Mouse (Mus musculus): ENCODE data around the gene Fubp1. TPM values are rescaled to one million over a fixed set of nuclear protein-coding genes. Genes with fewer than 3 reads are reported as not detected.

Fubp1 gene
- total and polyA plus RNA-seq, 3 experiments: 196 to 202 TPM; not detected in 1

DNA sequence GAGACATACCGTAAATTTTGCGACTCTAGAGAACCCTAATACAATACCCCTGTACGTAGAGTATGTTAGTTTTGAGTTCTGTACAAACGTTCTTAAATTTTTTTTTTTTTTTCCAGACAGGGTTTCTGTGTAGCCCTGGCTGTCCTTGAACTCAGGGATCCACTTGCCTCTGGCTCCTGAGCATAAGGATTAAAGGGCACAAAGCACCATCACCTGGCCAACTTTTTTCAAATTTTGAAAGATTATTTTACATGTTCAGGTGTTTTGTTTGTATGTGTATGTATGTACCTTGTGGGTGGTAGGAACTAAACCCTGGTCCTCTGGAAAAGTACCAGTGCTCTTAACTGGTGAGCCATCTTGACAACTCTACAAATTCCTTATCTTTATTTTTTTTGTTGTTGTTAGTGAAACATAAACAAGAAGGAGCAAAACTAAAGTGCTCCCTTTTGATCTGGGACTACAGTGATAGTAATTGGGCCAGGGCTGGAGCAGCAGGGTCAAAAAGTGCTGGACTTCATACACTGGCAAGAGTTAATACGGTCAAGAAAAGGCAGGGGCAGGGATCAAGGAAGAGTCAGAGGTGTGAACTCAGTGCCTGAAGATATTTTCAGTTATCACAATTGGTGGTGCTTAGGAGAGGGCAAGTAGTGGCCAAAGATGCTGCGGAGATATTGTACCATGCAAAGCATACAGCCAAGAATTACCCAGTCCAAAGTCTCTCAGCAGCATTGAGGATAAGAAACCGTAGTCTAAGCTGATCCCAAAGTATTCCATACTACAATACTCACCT is 1.9 kb upstream of the Fubp1 start:
- H3K79me2 ChIP-seq (ENCODE audit: control insufficient read depth, insufficient read depth, low read length, poor library complexity): peaks cover 48% of the 10 kb centered on the region
- H3K9me3 ChIP-seq (replicated peaks; ENCODE audit: insufficient read depth, low read length): no peaks in the 10 kb centered on the region
- H3K36me3 ChIP-seq (ENCODE audit: control insufficient read depth in 1 of 2, insufficient read depth in 2 of 2, low read length in 2 of 2): peaks cover 8 to 47% of the 10 kb centered on the region in 2 experiments
- H3K27me3 ChIP-seq (ENCODE audit: control insufficient read depth in 1 of 2, insufficient read depth in 2 of 2, low read length in 2 of 2): no peaks in the 10 kb centered on the region
- H3K4me3 ChIP-seq (ENCODE audit: control insufficient read depth in 1 of 2, insufficient read depth in 1 of 2, low read depth in 2 of 2, low read length in 2 of 2): peak overlapping the region in 1 of 2 experiments; percentile 65; a peak in 2 of 4 replicates
- TF ChIP-seq JUND (IDR thresholded peaks at IDR 0.05; ENCODE audit: low read depth, low read length) (no peak), MAZ (IDR thresholded peaks at IDR 0.05; ENCODE audit: low read depth, low read length) (no peak), UBTF (IDR thresholded peaks at IDR 0.05; ENCODE audit: borderline replicate concordance, insufficient read depth, low read depth, low read length) (no peak)
- peaks cover 22% of the 10 kb centered on the region in 2 experiments for H3K4me1 ChIP-seq (ENCODE audit: control insufficient read depth in 1 of 2, insufficient read depth in 2 of 2, low read length in 2 of 2)
- no peak overlapping the region for H3K27ac ChIP-seq (ENCODE audit: control insufficient read depth, low read depth, low read length)
- no peak overlapping the region; the same call in 1 of the 2 replicates for H3K9ac ChIP-seq (ENCODE audit: control insufficient read depth, low read depth, low read length, poor library complexity, severe bottlenecking)
- no peak for DNase-seq (ENCODE audit: low read depth, low spot score)

DNA sequence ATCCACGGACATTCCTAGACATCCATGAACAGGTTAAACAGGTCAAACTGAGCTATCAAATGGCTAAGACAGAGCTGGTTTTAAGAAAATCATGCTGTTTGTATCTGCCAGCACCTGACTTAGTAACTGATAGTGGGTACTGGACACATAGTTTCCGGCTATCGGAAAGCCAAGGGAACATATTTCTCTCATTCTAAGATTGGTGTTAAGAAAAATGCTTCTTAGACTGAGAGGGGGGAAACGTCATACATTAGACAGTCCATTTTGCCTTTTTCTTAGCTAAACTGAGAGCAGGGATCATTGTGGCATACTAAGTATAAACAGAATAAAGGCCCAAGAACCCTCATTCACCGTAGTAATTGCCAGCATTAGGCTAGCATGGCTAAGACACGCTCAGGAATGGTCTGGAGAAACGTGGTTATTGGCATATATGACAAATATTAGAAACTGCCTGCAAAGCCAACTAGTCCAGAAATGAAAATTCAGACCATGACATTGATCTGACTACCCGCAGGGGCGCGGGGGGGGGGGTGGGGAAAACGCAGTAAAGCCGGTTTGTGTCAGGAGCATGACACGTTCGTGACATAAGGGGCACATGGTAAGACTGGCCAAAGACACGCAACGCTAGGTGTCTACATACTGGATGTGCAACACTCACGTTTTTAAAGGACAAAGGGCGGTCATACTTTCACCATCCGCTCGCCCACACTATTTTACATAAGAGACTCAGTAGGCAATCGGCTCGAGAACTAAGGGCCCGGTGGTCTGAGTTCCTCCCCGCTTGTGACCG is 850 bp upstream of the Fubp1 start:
- TF ChIP-seq BHLHE40 (IDR thresholded peaks at IDR 0.05; ENCODE audit: borderline replicate concordance, low read depth, low read length) (peak; percentile 71; the same call in 1 of the 2 replicates), RCOR1 (IDR thresholded peaks at IDR 0.05; ENCODE audit: low read depth, low read length) (0 out of 2 replicates have a peak, but pooled peaks have one; percentile 13), EP300 (IDR thresholded peaks at IDR 0.05; ENCODE audit: low read depth in 1 of 2, low read length in 2 of 2) (peak in 1 of 2 experiments; percentile 19; a peak in 2 of 4 replicates), TAL1 (IDR thresholded peaks at IDR 0.05; ENCODE audit: low read length) (no peak), ETS1 (IDR thresholded peaks at IDR 0.05; ENCODE audit: low read depth, low read length) (0 out of 2 replicates have a peak, but pooled peaks have one; percentile 30), POLR2A (IDR thresholded peaks at IDR 0.05; ENCODE audit: control insufficient read depth in 1 of 2, insufficient read depth in 1 of 2, low read depth in 1 of 2, low read length in 2 of 2, poor library complexity in 1 of 2) (no peak), MAX (IDR thresholded peaks at IDR 0.05; ENCODE audit: low read length) (peak; percentile 72), MXI1 (IDR thresholded peaks at IDR 0.05; ENCODE audit: low read depth, low read length) (peak; percentile 73; the same call in 1 of the 2 replicates), SIN3A (IDR thresholded peaks at IDR 0.05; ENCODE audit: low read length) (peak; percentile 70; the same call in 1 of the 2 replicates), TCF12 (IDR thresholded peaks at IDR 0.05; ENCODE audit: low read depth, low read length) (no peak), MYC (IDR thresholded peaks at IDR 0.05; ENCODE audit: low read depth, low read length) (peak; percentile 86), GATA1 (IDR thresholded peaks at IDR 0.05; ENCODE audit: low read depth, low read length) (peak; percentile 22; the same call in 1 of the 2 replicates), USF1 (IDR thresholded peaks at IDR 0.05; ENCODE audit: low read depth, low read length) (0 out of 2 replicates have a peak, but pooled peaks have one; percentile 34), TBP (IDR thresholded peaks at IDR 0.05; ENCODE audit: low read depth, low read length) (peak; percentile 34; the same call in 1 of the 2 replicates), MAFK (IDR thresholded peaks at IDR 0.05; ENCODE audit: borderline replicate concordance, low read depth, low read length) (no peak)
- no peaks in the 10 kb centered on the region for H3K9me3 ChIP-seq (replicated peaks; ENCODE audit: insufficient read depth, low read length)
- peaks cover 18 to 42% of the 10 kb centered on the region in 2 experiments for H3K36me3 ChIP-seq (ENCODE audit: control insufficient read depth in 1 of 2, insufficient read depth in 2 of 2, low read length in 2 of 2)
- H3K27ac ChIP-seq (ENCODE audit: control insufficient read depth, low read depth, low read length): peak overlapping the region; percentile 90
- no peaks in the 10 kb centered on the region for H3K27me3 ChIP-seq (ENCODE audit: control insufficient read depth in 1 of 2, insufficient read depth in 2 of 2, low read length in 2 of 2)
- peak; percentile 73 for DNase-seq (ENCODE audit: low read depth, low spot score)
- H3K79me2 ChIP-seq (ENCODE audit: control insufficient read depth, insufficient read depth, low read length, poor library complexity): peaks cover 50% of the 10 kb centered on the region
- H3K4me3 ChIP-seq (ENCODE audit: control insufficient read depth in 1 of 2, insufficient read depth in 1 of 2, low read depth in 2 of 2, low read length in 2 of 2): peak overlapping the region; percentile 65 to 92
- peak overlapping the region; percentile 88 for H3K9ac ChIP-seq (ENCODE audit: control insufficient read depth, low read depth, low read length, poor library complexity, severe bottlenecking)
- peaks cover 16 to 19% of the 10 kb centered on the region in 2 experiments for H3K4me1 ChIP-seq (ENCODE audit: control insufficient read depth in 1 of 2, insufficient read depth in 2 of 2, low read length in 2 of 2)

Measured in MEL (cell line).